Mouse (Mus musculus) layer of hippocampus, adult 9-10 months (tissue): Measurements from ENCODE around the gene Gm14326.
"Not testable (repeated sequence)": the region's sequence is repeated elsewhere in the genome, so short reads cannot be mapped to it uniquely, and the experiment has no call there.

Experiments
- DNase-seq: peaks from one replicate; pipeline ENCODE4 v3.0.0; 2022; ENCODE audit warnings: low spot score

Gene Gm14326

GRCm38 (mm10) chr2:177957145-177957544 lies at the start of gene Gm14326:
Gene Gm14326, minus strand, starts transcription at chr2:177957297.
- peak; percentile 93 for DNase-seq

- DNase-seq: not testable (repeated sequence)
These were observed 17.7 kb upstream of the Gm14326 start for GRCm38 (mm10) chr2:177974814-177975213.

- not testable (repeated sequence) for DNase-seq
These were observed 363 bp downstream of the Gm14326 start for GRCm38 (mm10) chr2:177956734-177957133.

- DNase-seq: not testable (repeated sequence)
These were observed 31.5 kb downstream of the Gm14326 start, which contains the start of gene Zfp972 for GRCm38 (mm10) chr2:177925563-177926103. Gene Zfp972, minus strand, starts transcription at chr2:177925613.

GRCm38 (mm10) chr2:177903276-177903675 lies 53.8 kb downstream of the Gm14326 start:
- DNase-seq: not testable (repeated sequence)

GRCm38 (mm10) chr2:177898171-177898570 lies 58.9 kb downstream of the Gm14326 start:
- not testable (repeated sequence) for DNase-seq

GRCm38 (mm10) chr2:177897046-177897578 lies 60.0 kb downstream of the Gm14326 start, which contains the start of gene Gm14327:
Gene Gm14327, plus strand, starts transcription at chr2:177897096.
- not testable (repeated sequence) for DNase-seq

GRCm38 (mm10) chr2:177887743-177888142 lies 69.4 kb downstream of the Gm14326 start:
- not testable (repeated sequence) for DNase-seq
